Comparison of ENCODE assay signal across 8 mouse cellular contexts in genomic region chr6:65671451-65671850, GRCm38 (mm10). TPM values are rescaled to one million over a fixed set of nuclear protein-coding genes. Genes with fewer than 3 reads are reported as not detected.
DNase-seq lines count a peak whose midpoint lies in the region; ATAC-seq and TF ChIP-seq lines count a peak whose summit lies in the region.

Gene Ndnf, plus strand, starts transcription at chr6:65671590.

- H3K27me3 ChIP-seq in hindbrain, embryonic 16.5 days (replicated peaks; ENCODE audit: control insufficient read depth, insufficient read depth, low read length) = no peaks in the 10 kb centered on the region

- H3K4me3 ChIP-seq in gastrocnemius, adult 2 months = peak within 1 kb of the TSS; percentile 83
- H3K4me3 ChIP-seq in hindbrain, embryonic 16.5 days (ENCODE audit: low read length) = peak within 1 kb of the TSS; percentile 76

- H3K9ac ChIP-seq in hindbrain, embryonic 16.5 days (ENCODE audit: low read depth, low read length) = peak within 1 kb of the TSS; percentile 71

- 0% methylated on average over 36 of the region's 45 CpGs for WGBS in hindbrain, embryonic 16.5 days

- peak; percentile 53 for DNase-seq in T-cell, adult 2 months (ENCODE audit: low spot score)
- peak; percentile 66 to 73 for DNase-seq in cerebellum, postnatal 25 days
- peak; percentile 76 for DNase-seq in gastrocnemius, adult 2 months
- DNase-seq in left cerebral cortex, postnatal 10 days (ENCODE audit: extremely low spot score in 1 of 2, low spot score in 2 of 2) = peak; percentile 25 to 80
- DNase-seq in right cerebral cortex, adult 18-20 months = peak; percentile 39
- DNase-seq in urinary bladder, postnatal 10 days (ENCODE audit: low spot score) = peak; percentile 19

- ATAC-seq in hindbrain, embryonic 16.5 days = peak; percentile 93
- ATAC-seq in megakaryocyte, adult 5-6 weeks (ENCODE audit: poor library complexity, severe bottlenecking) = peak; percentile 85

- no peaks in the 10 kb centered on the region for H3K9me3 ChIP-seq in hindbrain, embryonic 16.5 days (ENCODE audit: control insufficient read depth, low read length)

- peak within 1 kb of the TSS; percentile 38; the same call in 1 of the 2 replicates for H3K27ac ChIP-seq in gastrocnemius, adult 2 months
- H3K27ac ChIP-seq in hindbrain, embryonic 16.5 days (ENCODE audit: low read depth, low read length) = peak within 1 kb of the TSS; percentile 71

- TF ChIP-seq CTCF in gastrocnemius, adult 2 months (IDR thresholded peaks at IDR 0.05) = no peak

- H3K4me2 ChIP-seq in hindbrain, embryonic 16.5 days (ENCODE audit: low read length) = peak within 1 kb of the TSS; percentile 99

- peaks cover 8% of the 10 kb centered on the region for H3K4me1 ChIP-seq in hindbrain, embryonic 16.5 days (ENCODE audit: control insufficient read depth, insufficient read depth, low read depth, low read length)

- intact Hi-C loops in gastrocnemius, adult 2 months (cut with DNase I) = no loop called here
- intact Hi-C loops in left cerebral cortex, postnatal 10 days (cut with DNase I) = no loop called here

- no peaks in the 10 kb centered on the region for H3K36me3 ChIP-seq in hindbrain, embryonic 16.5 days (ENCODE audit: control insufficient read depth, insufficient read depth, low read length)

RNA-seq across cellular contexts. Expression of gene Ndnf, which starts in this region (rescaled TPM):
- under 1 TPM; 0.03 to 0.36 TPM for total RNA-seq in gastrocnemius, adult 2 months (2021)
- 10.8 and 15.7 TPM in 2 replicates for polyA plus RNA-seq in hindbrain, embryonic 16.5 days (2015; fragmentation: Nextera tagmentation; extraction: Ambion mirVana)
- 10 to 100 TPM; 17.9 to 20.3 TPM for total RNA-seq in left cerebral cortex, postnatal 10 days (2021)
- 0.40 and 0.80 TPM in 2 replicates for total RNA-seq in megakaryocyte, adult 5-6 weeks (2015)
- total RNA-seq in megakaryocyte, adult 5-6 weeks (2017) = 0.18 and 2.0 TPM in 2 replicates

Comparison
In these comparisons a context has a peak if more than half of its experiments do, and no peak if none do; other contexts are left out.
1. Peak in every context shown above with its lines: DNase-seq, ATAC-seq, H3K4me3 ChIP-seq and H3K27ac ChIP-seq.
2. RNA of gene Ndnf (total RNA-seq): 17.9 to 20.3 TPM in left cerebral cortex, postnatal 10 days; 0.18 to 2.0 TPM in megakaryocyte, adult 5-6 weeks and 0.03 to 0.36 TPM in gastrocnemius, adult 2 months; every median in the first group is over 4 times any median in the second.
3. Peak in DNase-seq, H3K4me3 ChIP-seq and H3K27ac ChIP-seq in gastrocnemius, adult 2 months; RNA of the gene not detected or under 1 TPM.
4. DNase-seq: peak in every context shown above with its lines; median percentile 76 in gastrocnemius, adult 2 months; 70 in cerebellum, postnatal 25 days; 53 in T-cell, adult 2 months; 52 in left cerebral cortex, postnatal 10 days; 39 in right cerebral cortex, adult 18-20 months; 19 in urinary bladder, postnatal 10 days.